Mouse (Mus musculus): ENCODE data around the gene Cldn34b2. TPM values are rescaled to one million over a fixed set of nuclear protein-coding genes. Genes with fewer than 3 reads are reported as not detected.

Cldn34b2 gene
- not detected in 2 replicates for polyA plus RNA-seq (2012; rRNA removed)

GRCm38 (mm10) chrX:155128312-155128711 lies at the start of gene Cldn34b2:
Gene Cldn34b2, minus strand, starts transcription at chrX:155128412.

GRCm38 (mm10) chrX:155093566-155093965 lies 34.6 kb downstream of the Cldn34b2 start, which contains the start of gene Magea2:
Gene Magea2, minus strand, starts transcription at chrX:155093666.

GRCm38 (mm10) chrX:155089693-155090092 lies 38.5 kb downstream of the Cldn34b2 start, which contains the start of gene Magea1:
Gene Magea1, minus strand, starts transcription at chrX:155089793.

Other genes with a start within 250 kb of the Cldn34b2 start
- not detected in 2 replicates for gene Cldn34b1, start 238.1 kb downstream of the Cldn34b2 start, polyA plus RNA-seq (2012; rRNA removed)
- gene Magea6, start 192.4 kb downstream of the Cldn34b2 start, polyA plus RNA-seq (2012; rRNA removed): not detected in 2 replicates
- not detected in 2 replicates for gene Magea3, start 178.9 kb downstream of the Cldn34b2 start, polyA plus RNA-seq (2012; rRNA removed)
- gene Magea8, start 132.6 kb downstream of the Cldn34b2 start, polyA plus RNA-seq (2012; rRNA removed): not detected in 2 replicates
- not detected in 2 replicates for gene Magea5, start 65.3 kb downstream of the Cldn34b2 start, polyA plus RNA-seq (2012; rRNA removed)
- gene Magea1, start 38.6 kb downstream of the Cldn34b2 start, polyA plus RNA-seq (2012; rRNA removed): not detected in 2 replicates
- gene Magea2, start 34.7 kb downstream of the Cldn34b2 start, polyA plus RNA-seq (2012; rRNA removed): not detected in 2 replicates
- 45.3 and 49.3 TPM in 2 replicates for gene Sat1, start 88.0 kb upstream of the Cldn34b2 start, polyA plus RNA-seq (2012; rRNA removed)
- 29.3 and 31.0 TPM in 2 replicates for gene Acot9, start 134.0 kb upstream of the Cldn34b2 start, polyA plus RNA-seq (2012; rRNA removed)
- 53.4 and 68.6 TPM in 2 replicates for gene Prdx4, start 212.3 kb upstream of the Cldn34b2 start, polyA plus RNA-seq (2012; rRNA removed)